Mouse (Mus musculus) T-helper 17 cell (primary cell): Measurements from ENCODE around the gene Haghl.

Experiments
- in situ Hi-C, 2 experiments: fragments of 300-600 bp; cut with MboI, MseI; formaldehyde crosslinking; loops; 1 replicate in 1 of 2; 2 replicates in 1 of 2; pipeline ENCODE4 v1.15.1; 2025; ENCODE audit warnings: high pct_unique_total_duplicates in 2 of 2

Gene Haghl

DNA sequence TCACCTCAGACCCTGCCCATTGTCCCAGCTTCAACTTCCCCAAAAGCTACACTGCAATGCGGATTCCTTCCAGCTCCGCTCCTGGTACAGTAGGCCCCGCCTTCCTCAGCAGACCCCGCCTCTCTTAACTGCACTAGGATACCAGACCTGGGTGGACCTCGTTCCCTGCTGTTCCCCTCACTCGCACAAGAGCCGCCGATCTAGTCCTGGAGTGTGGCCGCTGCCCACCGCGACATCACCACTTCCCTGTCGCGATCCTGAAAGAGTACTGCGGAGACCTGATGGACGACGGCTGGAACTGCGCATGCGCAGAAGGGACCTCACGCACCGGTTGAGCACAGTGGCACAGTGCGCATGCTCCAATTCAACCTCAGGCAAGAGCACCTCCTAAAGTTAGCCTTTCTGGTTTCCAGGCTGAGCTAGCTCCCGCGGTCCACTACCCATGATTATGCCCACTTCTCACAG lies at the start of gene Haghl:
Gene Haghl, minus strand, starts transcription at position 393 of the 465 bp plus-strand sequence.
- in situ Hi-C loops: no loop called here

DNA sequence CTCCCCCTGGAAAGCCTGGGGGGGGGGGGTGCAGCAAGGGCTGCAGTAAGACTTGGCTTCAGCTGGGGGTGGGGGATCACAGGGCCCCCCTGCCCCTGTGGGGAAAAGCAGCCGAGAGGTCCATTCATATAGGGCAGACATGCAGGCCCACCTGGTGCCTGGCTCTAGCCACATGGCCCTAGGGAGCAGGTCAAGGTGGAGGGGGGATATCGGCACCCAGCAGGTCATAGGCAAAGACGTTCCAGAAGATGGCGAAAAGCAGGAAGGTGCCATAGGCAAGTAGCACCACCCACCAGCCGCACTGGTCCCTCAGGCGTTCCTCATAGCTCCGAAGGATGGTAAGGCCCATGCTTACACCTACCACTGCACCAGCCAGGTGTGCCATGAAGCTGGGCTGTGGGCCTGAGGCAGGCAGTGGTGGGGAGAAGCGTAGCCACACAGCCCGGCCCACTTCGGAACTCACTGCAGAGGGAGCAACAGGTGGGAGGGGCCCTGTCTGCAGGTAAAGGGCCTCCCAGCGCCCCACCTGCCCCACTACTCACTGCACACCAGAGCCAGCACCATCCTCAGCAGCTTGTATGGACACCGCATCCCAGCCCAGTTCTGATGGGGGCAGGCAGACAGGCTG lies 49.2 kb upstream of the Haghl start:
- in situ Hi-C loops: no loop called here

DNA sequence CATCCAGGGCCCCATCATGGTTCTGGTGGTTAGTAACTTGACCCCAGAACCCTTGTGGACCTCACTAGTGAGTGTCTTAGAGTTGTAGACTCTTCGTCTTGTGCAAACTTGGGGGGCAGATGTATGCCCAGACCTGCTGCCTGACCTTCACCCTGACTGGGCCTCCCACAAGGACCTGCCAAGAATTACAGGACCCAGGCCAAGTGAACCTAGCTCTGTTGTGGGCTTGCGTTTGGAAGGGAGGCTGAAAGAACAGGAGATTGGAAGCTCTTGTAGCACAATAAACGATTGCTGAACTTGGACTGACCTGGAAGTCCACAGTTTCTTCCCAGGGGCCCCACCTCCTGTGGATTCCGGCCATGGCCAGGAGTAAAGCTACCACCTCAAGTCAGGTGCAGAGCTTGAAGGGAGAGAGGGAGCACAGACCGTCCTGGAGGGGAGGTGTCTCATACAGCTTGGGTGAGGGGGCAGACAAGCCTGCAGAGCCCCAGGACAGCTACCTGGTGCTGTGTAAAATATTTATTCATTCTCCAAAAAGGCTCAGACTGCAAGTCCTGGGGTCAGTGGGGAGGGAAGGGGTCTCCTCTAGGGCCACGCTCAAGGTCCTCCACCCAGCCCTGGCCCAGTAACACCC lies 48.6 kb upstream of the Haghl start:
- in situ Hi-C loops: no loop called here

DNA sequence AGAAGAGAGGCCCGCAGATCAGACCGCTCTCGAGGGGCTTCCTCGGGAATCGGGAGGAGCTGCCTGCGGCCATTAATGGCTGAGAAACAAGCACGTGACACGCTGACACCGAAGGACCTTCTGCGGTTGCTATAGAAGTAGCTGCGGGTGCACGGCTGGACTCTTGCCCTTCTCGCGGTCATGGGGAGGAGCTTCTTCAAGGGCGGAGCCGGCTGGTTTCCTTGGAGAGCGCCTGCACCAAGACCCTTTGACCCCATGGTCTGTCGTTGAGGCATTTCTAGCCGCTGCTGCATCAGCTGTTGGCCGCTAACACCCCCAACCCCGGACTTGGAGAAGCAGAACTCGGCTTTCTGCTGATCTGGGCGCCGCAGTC lies 47.8 kb upstream of the Haghl start, which contains the start of gene Stub1:
Gene Stub1, minus strand, starts transcription at position 114 of the 373 bp plus-strand sequence.
- in situ Hi-C loops: no loop called here

DNA sequence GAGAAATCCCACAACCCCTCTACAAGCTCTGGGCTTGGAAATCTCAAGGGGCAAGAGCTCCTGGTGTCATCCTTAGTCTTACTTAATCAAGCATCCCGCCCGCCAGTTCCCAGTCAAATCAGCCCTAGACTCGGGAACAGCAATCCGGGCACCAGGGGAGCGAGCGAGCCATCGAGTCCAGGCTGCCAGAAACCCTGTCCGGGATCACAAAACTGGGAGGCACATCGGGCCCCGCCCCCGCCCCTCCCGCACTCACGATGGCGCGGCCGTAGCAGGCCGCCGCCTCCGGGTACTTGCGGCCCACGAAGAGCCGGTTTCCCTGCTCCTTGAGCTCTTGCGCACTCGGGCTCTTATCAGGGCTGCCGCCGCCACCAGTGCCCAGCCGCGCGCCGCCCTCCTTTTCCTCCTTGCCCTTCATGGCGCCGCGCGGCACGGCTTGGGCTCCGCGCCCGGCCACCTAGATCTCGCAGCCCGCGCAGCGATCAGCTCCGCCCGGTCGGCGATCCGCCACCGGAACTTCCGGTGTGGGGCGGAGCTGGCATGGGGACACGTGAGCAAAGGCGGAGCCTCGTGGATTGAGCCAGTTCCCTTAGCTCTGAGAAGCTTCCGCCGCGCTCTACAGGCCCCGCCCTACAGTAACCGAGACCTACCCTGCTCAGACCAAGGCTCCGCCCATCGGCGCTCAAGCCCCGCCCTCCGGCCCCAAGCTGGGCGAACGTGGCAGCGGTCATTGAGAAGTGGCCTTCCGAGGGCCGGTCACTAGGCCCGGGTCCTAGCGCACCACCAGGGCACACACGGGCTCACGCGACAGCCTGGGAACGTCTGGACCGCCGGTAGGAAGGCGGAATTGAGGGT lies 47.2 kb upstream of the Haghl start:
- in situ Hi-C loops: no loop called here

DNA sequence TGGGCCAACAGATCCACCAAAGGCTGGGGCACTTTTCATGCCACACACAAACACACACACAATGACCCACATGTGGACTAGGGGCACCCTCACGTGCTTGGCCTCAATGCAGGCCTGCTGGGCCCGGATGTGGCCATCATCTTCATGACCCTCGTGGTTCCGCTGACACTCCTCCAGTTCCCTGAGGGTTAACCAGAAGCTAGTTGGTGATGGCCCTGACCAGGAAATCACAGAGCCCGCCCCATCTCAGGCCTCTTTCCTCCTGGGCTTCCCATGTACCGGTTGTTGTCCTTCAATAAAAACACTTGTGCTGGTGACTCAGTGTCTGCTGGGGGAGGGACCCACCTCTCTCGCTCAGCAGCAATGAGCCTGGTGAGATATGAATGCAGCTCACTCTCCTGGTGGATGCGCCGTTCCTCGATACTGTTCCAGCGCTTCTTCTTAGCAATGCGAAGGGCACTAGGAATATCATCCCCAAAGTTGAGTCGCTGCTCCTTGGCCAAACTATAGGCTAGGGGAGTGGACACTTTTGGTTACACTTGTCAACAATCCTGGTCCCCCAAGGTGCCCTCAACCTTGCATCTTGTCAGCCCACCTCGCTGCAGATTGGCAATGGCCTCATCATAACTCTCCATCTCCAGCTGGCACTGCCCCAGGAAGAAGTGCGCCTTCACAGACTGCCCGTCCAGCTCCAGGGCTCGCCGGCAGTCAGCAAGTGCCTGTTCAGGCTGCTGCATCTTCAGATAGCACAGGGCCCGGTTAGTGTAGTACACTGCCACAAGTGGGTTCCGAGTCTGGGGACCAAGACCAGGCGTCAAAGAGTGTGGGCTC lies 46.2 kb upstream of the Haghl start:
- in situ Hi-C loops: no loop called here

DNA sequence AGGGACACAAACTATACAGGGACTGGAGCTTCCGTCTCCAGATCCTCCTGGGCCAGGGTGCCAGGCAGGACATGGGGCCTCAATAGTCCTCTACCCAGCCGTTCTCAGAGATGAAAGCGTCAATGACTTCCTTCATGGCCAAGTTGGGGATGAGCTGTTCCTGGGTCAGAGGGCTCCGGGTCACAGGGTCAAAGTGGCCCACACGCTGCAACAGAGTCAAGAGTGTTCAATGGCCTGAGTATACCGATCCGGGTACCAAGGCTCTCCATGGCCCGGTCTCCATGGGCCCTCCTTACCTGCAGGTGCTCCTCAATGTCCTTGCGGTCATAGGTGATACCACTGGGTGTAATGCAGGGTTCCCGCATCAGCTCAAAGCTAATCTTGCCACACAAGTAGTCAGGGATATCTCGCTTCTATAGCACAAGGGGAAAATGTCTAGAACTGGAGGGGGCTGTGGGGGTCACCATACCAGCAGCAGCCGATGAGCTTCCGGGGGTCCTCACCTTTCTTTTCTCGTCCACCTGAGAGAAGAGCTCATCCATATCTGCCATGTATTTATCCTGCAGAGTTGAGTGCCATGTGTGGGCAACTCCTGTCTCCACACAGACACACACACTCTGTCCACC lies 45.4 kb upstream of the Haghl start:
- in situ Hi-C loops: no loop called here

DNA sequence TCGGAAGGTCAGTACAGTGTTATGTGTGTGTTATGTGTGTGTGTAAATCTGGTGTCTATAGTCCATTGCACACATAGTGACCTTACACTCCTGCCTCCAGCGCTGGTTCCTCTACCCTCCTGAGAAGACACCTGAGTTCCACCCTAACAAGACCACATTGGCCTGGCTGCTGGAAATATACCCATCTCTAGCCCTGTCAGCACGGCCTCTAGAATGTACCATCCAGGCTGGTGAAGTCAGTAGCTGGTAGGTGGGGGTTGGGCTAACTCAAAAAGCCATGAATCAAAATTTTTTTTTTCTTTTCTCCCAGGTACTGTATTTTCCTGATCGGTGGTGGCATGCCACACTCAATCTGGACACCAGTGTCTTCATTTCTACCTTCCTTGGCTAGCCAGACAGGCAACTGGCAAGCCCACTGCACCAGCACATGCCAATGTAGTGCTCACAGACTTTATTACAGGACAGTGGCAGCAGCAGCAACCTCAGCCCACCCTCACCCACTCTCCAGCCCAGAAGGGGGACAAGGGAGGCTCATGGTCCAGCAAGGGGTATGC lies 44.8 kb upstream of the Haghl start:
- in situ Hi-C loops: no loop called here

DNA sequence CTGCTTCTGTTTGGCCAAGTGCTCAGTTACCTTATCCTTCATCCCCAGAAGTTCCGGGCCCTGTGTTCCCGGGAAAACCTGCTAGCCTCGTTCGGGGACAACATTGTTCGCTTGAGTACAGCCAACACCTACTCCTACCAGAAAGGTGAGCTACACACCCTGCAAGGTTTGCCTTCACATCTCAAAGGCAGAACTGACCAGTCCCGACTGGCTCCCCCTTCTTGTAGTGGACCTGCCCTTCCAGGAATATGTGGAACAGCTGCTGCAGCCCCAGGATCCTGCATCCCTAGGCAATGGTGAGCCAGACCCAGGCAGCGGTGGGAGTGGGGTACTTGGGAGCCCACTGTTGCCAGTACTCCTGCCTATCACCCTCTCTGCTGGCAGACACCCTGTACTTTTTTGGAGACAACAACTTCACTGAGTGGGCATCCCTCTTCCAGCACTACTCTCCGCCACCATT lies 44.1 kb upstream of the Haghl start:
- in situ Hi-C loops: loop anchor here in 1 of 2 experiments (10.0 kb wide), 1 partner anchor 1715 kb away; no protein-coding TSS in a partner anchor

DNA sequence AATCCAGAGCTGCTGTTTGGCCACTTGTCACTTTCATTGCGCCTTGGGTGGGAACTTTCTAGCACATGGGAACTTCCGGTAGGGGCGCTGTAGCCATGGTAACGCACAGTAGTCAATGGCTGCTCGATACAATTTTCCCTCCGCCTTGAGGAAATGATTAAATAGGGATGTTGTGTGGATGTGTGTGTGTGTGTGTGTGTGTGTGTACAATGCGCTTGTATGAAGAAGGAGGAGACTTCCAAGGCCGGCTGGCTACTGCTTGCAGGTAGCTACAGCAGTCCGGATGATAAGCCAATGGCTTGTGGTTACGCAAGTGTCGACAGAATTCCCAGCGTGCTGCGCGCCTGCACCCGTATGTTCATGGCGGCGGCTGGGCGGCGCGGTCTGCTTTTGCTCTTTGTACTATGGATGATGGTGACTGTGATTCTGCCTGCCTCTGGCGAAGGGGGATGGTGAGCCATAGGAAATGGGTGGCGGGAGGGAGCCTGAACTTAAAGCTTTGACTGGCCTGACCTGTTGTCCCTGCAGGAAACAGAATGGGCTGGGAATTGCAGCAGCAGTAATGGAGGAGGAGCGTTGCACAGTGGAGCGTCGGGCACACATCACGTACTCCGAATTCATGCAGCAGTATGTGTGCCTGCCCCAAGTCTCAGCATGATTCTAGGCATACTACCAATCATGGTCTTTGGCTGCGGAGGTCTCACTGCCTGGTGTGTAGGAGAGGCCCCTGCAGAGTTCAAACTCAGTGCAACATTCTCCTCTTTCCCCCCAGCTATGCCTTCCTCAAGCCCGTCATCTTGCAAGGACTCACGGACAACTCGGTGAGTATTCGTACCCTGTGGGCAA lies 43.5 kb upstream of the Haghl start, which contains the start of gene Jmjd8:
Gene Jmjd8, plus strand, starts transcription at position 156 of the 846 bp plus-strand sequence.
- in situ Hi-C loops: loop anchor here in 1 of 2 experiments (10.0 kb wide), 1 partner anchor 1716 kb away; no protein-coding TSS in a partner anchor

DNA sequence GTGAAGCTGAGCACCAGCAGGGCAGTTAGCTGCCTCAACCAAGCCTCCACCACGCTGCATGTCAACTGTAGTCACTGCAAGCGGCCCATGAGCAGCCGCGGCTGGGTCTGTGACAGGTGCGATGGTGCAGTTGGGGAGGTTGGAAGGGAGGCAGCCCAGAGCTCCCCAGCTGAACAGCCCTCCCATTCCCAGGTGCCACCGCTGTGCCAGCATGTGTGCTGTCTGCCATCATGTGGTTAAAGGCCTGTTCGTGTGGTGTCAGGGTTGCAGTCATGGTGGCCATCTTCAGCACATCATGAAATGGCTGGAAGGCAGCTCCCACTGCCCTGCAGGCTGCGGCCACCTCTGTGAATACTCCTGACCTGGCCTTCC lies 42.7 kb upstream of the Haghl start:
- in situ Hi-C loops: loop anchor here in 1 of 2 experiments (10.0 kb wide), 1 partner anchor 1717 kb away; no protein-coding TSS in a partner anchor

DNA sequence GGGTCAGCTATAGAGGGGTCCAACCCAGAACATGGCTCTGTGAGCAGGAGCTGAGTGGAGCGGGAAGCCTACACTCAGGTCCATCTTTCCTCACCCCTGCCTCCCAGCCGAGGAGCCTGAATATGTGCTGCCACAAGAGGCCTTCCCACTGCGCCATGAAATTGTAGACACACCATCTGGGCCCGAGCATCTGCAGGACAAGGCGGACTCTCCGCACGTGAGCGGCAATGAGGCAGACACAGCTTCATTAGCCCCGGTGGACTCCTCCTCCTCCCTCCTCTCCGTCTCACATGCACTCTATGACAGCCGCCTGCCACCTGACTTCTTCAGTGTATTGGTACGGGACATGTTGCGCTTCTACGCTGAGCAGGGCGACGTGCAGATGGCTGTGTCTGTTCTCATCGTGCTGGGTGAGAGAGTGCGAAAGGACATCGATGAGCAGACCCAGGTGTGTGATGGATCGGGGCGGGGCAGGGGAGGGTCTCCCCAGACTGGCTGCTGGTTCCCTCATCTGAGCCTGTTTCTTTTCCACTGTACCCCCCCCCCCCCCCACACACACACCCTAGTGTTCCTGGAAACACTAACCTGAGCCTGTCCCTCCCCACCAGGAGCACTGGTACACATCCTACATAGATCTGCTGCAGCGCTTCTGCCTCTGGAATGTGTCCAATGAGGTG lies 42.2 kb upstream of the Haghl start:
- in situ Hi-C loops: loop anchor here in 1 of 2 experiments (10.0 kb wide), 1 partner anchor 1717 kb away; no protein-coding TSS in a partner anchor

DNA sequence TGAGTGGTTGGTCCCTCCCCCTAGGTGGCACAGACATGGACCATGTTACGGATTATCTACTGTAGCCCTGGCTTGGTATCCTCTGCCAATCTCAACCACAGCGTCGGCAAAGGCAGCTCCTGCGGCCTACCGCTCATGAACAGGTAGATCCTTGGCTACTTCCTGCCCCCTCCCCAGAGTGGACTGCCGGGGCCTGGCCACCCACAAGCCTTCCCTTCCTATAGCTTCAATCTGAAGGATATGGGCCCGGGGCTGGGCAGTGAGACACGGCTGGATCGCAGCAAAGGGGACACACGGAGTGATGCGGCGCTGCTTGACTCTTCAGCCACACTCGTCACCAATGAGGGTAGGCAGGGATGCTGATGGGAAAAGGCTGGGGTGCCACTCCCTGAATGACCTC lies 41.5 kb upstream of the Haghl start:
- in situ Hi-C loops: loop anchor here in 1 of 2 experiments (10.0 kb wide), 1 partner anchor 1718 kb away; no protein-coding TSS in a partner anchor

DNA sequence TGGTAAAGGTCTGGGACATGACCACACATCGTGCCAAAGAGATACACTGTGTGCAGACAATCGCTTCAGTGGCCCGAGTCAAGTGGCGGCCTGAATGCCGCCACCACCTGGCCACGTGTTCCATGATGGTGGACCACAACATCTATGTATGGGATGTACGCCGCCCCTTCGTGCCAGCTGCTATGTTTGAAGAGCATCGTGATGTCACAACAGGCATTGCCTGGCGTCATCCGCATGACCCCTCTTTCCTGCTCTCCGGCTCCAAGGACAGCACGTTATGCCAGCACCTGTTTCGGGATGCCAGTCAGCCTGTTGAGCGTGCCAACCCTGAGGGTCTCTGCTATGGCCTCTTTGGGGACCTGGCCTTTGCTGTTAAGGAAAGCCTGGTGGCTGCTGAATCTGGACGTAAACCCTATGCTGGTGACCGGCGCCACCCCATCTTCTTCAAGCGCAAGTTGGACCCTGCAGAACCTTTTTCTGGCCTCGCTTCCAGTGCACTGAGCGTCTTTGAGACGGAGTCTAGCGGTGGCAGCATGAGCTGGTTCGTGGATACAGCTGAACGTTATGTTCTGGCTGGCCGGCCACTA lies 40.6 kb upstream of the Haghl start:
- in situ Hi-C loops: loop anchor here in 1 of 2 experiments (10.0 kb wide), 1 partner anchor 1719 kb away; no protein-coding TSS in a partner anchor

DNA sequence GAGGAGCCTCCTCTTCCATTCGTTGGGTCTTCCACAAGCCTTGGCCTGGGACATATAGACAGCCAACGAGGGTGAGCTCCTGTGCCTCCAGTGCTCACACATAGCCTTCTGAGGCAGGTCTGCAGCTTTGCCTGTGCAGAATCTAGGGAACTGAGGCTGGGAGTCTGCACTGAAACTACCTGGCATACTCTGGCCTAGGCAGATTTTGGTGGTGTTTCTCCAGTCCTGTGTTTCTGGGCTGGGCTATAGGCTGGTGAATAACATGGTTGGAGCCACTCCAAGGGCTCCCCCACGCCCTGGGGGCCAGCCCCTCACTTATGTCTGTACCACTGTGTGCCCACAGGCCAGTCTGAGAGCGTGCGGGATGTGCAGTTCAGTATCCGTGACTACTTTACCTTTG lies 39.8 kb upstream of the Haghl start:
- in situ Hi-C loops: loop anchor here in 1 of 2 experiments (10.0 kb wide), 1 partner anchor 1719 kb away; no protein-coding TSS in a partner anchor

DNA sequence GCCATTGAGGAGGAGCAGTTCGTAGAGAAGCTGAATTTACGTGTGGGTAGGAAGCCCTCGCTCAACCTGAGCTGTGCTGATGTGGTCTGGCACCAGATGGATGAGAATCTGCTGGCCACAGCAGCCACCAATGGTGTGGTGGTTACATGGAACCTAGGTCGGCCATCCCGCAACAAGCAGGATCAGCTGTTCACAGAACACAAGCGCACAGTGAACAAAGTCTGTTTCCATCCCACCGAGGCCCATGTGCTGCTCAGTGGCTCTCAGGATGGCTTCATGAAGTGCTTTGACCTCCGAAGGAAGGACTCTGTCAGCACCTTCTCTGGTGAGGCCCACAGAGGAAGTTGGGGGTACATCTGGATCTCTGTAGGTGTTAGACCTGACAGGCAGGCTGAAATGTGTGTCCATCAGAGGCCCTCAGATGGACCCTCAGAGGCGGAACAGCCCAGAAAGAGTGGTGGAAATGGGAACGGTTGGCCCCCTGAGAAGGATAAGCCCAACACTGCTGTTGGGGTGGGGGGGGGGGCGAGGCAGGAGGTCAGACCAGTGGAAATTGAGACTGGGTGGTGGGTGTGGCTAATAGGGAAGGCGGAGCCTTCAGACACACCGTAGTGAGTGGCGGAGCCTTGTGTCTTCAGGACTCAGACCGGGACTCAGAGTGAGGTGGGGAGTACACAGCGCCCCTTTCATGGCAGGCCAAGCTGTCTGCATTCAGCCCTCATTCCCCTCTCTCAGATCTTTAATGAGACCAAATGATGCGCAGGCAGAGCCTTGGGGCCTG lies 39.1 kb upstream of the Haghl start:
- in situ Hi-C loops: loop anchor here in 1 of 2 experiments (10.0 kb wide), 1 partner anchor 1720 kb away; no protein-coding TSS in a partner anchor

DNA sequence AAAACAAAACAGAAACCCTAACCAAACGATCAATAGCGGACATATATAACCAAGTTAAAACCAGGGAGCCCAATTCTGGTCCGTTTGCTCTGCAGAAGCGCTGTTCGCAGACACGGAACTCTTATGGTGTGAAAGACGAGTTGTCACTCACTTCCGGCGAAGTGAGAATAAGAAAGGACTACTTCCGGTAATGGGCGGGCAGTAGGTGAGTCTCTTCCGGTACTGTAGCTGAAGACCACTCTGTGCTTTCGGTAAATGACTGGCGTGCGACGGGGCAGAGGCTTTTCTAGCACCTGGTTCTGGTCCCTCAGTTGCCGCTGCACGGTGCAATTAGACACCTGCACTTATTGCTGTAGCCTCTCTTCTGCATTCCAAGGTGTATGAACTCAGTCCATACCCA lies 38.0 kb upstream of the Haghl start, which contains the start of gene Wdr24:
Gene Wdr24, plus strand, starts transcription at position 176 of the 400 bp plus-strand sequence.
- in situ Hi-C loops: loop anchor here in 1 of 2 experiments (10.0 kb wide), 1 partner anchor 1721 kb away; no protein-coding TSS in a partner anchor
